Mouse (Mus musculus) lung, postnatal 36 days (tissue): ENCODE data around the gene Atoh8.

Source experiments
- DNase-seq: peaks from one replicate; pipeline ENCODE4 v3.0.0; 2022; ENCODE audit warnings: mixed read lengths

Gene Atoh8

GRCm38 (mm10) chr6:72225686-72226085 is 9.7 kb downstream of the Atoh8 start:
- DNase-seq, result peak; percentile 54

GRCm38 (mm10) chr6:72223892-72224291 is 11.5 kb downstream of the Atoh8 start:
- no peak for DNase-seq

- no peak for DNase-seq
Measured at GRCm38 (mm10) chr6:72222876-72223275, 12.5 kb downstream of the Atoh8 start.

GRCm38 (mm10) chr6:72222271-72222724 is 13.1 kb downstream of the Atoh8 start:
- DNase-seq, result no peak

GRCm38 (mm10) chr6:72221271-72221670 is 14.1 kb downstream of the Atoh8 start:
- DNase-seq, result no peak

- DNase-seq, result no peak
Measured at GRCm38 (mm10) chr6:72219549-72219948, 15.8 kb downstream of the Atoh8 start.

GRCm38 (mm10) chr6:72218281-72218680 is 17.1 kb downstream of the Atoh8 start:
- no peak for DNase-seq

- DNase-seq, result no peak
Measured at GRCm38 (mm10) chr6:72217415-72217784, 18.0 kb downstream of the Atoh8 start.

GRCm38 (mm10) chr6:72216681-72217414 is 18.5 kb downstream of the Atoh8 start:
- DNase-seq, result peak; percentile 97

- no peak for DNase-seq
Measured at GRCm38 (mm10) chr6:72215582-72215981, 19.8 kb downstream of the Atoh8 start.

- DNase-seq, result no peak
Measured at GRCm38 (mm10) chr6:72211360-72211759, 24.0 kb downstream of the Atoh8 start.

- DNase-seq, result peak; percentile 38
Measured at GRCm38 (mm10) chr6:72210823-72211222, 24.6 kb downstream of the Atoh8 start.

- DNase-seq, result no peak
Measured at GRCm38 (mm10) chr6:72209738-72210137, 25.6 kb downstream of the Atoh8 start.

- no peak for DNase-seq
Measured at GRCm38 (mm10) chr6:72208406-72209045, 26.9 kb downstream of the Atoh8 start.

- DNase-seq, result no peak
Measured at GRCm38 (mm10) chr6:72206021-72206420, 29.4 kb downstream of the Atoh8 start.

GRCm38 (mm10) chr6:72204858-72205257 is 30.5 kb downstream of the Atoh8 start:
- DNase-seq, result peak; percentile 59

GRCm38 (mm10) chr6:72203279-72203678 is 32.1 kb downstream of the Atoh8 start:
- no peak for DNase-seq

- DNase-seq, result no peak
Measured at GRCm38 (mm10) chr6:72202732-72203131, 32.6 kb downstream of the Atoh8 start.

GRCm38 (mm10) chr6:72200595-72201256 is 34.7 kb downstream of the Atoh8 start:
- peak; percentile 66 for DNase-seq

GRCm38 (mm10) chr6:72197515-72197914 is 37.9 kb downstream of the Atoh8 start:
- no peak for DNase-seq

- no peak for DNase-seq
Measured at GRCm38 (mm10) chr6:72196660-72197059, 38.7 kb downstream of the Atoh8 start.

GRCm38 (mm10) chr6:72190577-72190976 is 44.8 kb downstream of the Atoh8 start:
- no peak for DNase-seq

GRCm38 (mm10) chr6:72190120-72190519 is 45.3 kb downstream of the Atoh8 start:
- DNase-seq, result no peak
